Mouse (Mus musculus) retina, postnatal 7 days (tissue): ENCODE data around the gene Pdik1l.

Experiments used
- DNase-seq: peaks from one replicate; pipeline ENCODE4 v3.0.0-alpha.2; 2012; ENCODE audit warnings: low read depth, low spot score

Gene Pdik1l

DNA sequence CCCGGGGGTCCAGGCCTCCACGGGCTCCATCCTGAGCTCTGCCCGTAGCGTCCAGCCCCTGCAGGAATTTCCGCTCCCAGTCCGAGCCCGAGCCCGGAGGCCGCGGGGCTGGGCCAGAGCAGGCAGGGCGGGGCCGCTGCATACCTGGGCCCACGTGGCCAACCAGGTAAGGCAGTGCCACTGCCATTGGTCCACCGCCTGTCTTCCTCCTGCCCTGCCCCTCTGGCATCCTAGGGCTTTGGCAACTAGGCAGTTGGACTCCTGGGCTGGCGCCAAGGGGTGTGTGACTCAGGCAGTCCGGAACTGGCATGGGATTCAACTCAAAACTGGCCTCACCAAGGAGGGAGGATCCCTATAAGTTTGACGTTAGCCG is 49.4 kb downstream of the Pdik1l start, which contains the start of gene Cnksr1:
Cnksr1 (minus strand) TSS at position 121 of the 373 bp plus-strand sequence.
- no peak for DNase-seq

DNA sequence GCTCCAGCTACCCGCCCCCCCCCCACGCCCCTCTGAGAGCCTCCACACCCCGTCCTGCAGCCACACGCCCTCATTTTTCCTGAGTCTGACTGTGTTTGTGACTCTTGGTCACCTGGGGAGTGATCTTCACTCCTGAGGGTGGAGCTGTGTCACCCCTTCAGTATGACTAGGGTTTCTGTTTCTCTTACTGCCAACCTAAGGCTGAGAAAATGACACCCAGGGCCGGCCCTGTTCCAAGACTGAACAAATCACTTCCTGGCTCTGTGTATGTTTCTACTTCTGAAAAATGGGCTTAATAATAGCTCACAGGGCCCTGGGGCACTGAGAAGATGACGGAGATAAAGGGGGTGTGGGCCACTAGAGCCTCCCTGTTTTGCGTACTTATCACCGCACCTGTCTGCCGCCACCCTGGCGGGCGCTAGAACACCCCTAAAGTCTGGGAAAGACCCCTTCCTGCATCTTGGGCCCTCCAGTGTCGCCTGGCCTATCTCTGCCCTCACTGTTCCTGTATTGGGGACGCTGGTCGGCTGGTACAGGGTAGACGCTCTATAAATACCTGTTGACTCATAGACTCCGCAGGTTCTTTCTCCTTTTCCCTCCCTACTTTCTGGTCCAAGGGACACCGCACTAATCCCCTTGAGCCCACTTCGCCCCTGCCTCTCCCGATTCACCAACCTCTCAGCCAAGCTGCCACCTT is 50.0 kb downstream of the Pdik1l start:
- DNase-seq, result no peak

DNA sequence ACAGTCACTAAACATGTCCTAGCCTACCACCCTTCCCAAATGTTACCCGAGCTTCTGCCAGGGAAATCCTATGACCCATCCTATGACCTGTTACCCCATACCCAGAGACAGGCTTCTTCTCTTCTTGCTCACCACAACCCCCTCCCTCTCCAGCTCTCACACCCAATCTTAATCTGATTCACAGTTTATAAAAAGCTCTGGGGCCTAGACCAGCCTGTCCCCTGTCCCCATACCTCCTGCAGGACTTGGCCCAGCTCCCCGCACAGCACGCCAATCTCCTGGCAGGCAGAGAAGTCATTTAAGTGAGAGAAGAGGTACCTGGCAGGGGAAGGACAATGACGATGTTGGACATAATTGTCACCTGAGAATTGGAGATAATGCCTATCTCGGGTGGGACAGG is 52.8 kb downstream of the Pdik1l start:
- no peak for DNase-seq

DNA sequence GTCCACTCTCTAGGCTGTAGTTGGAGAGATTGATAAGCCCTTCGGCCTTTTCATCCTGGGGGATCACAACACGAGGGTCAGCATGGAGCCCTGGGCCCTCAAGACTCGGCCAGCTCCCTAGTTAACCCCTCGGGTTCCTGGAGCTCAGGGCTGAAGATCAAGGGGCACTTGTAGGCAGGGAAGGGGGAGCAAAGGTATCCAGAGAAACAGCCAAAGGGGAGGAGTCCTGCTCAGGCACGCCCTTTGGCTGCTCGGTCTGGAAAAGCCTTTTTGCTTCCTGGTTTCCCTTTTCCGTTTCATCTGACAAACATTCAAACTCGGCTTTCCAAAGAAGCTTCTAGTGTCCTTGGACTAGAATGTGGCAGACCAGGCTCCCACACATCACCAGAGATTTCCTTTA is 57.3 kb downstream of the Pdik1l start:
- DNase-seq, result no peak

DNA sequence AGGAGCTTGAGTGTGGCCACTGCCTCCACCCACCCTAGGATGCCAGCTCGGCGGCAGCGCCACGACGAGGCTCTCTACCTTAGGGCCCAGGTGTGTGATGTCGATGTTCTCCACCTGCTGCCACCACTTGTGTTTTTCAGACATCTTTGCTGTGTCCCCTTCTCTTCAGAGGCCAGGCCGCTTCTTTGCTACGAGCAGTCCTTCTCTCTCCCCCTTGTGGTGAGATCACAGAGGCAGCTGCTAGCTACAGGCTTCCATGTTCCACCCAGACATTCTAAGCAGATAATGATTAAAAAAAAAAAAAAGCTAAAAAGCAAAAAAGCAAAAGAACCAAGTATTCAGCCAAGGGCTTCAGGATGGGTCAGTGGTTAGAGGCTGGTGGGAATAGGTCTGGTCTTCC is 60.5 kb downstream of the Pdik1l start, which contains the start of gene Catsper4:
Catsper4 (minus strand) TSS at position 190 of the 400 bp plus-strand sequence.
- no peak for DNase-seq
